Mouse (Mus musculus): ENCODE results near the gene Tbc1d14. TPM values are rescaled to one million over a fixed set of nuclear protein-coding genes. Genes with fewer than 3 reads are reported as not detected.

Gene Tbc1d14
- 74.2 and 76.6 TPM in 2 replicates for polyA plus RNA-seq (2014; fragmentation: Nextera tagmentation; extraction: Ambion mirVana)

- H3K9ac ChIP-seq = no peak within 1 kb of the TSS
- ATAC-seq (ENCODE audit: low FRiP score) (no peak), DNase-seq (ENCODE audit: low spot score) (no peak)
- 84% methylated on average over 5 of the region's 5 CpGs for WGBS
- no peaks in the 10 kb centered on the region for H3K4me1 ChIP-seq (replicated peaks; ENCODE audit: control insufficient read depth, insufficient read depth, low read length)
- H3K27ac ChIP-seq = no peak within 1 kb of the TSS
- H3K36me3 ChIP-seq (replicated peaks; ENCODE audit: control insufficient read depth, insufficient read depth) = no peaks in the 10 kb centered on the region
- no peak within 1 kb of the TSS for H3K4me2 ChIP-seq (replicated peaks)
- no peak within 1 kb of the TSS for H3K4me3 ChIP-seq (replicated peaks; ENCODE audit: low read length)
- no peaks in the 10 kb centered on the region for H3K9me3 ChIP-seq (ENCODE audit: control insufficient read depth, low read length)
- no peaks in the 10 kb centered on the region for H3K27me3 ChIP-seq (ENCODE audit: control insufficient read depth, insufficient read depth, low read length)
These were observed at the start of gene Tbc1d14 for GRCm38 (mm10) chr5:36593176-36593575. Tbc1d14 (minus strand) TSS chr5:36593276.

- Histone ChIP-seq H3K27me3 (ENCODE audit: control insufficient read depth, insufficient read depth, low read length) (no peaks in the 10 kb centered on the region), H3K9me3 (ENCODE audit: control insufficient read depth, low read length) (no peaks in the 10 kb centered on the region), H3K9ac (no peak overlapping the region), H3K36me3 (replicated peaks; ENCODE audit: control insufficient read depth, insufficient read depth) (peaks cover 32% of the 10 kb centered on the region), H3K4me3 (replicated peaks; ENCODE audit: low read length) (no peak overlapping the region), H3K4me2 (replicated peaks) (no peak overlapping the region), H3K27ac (no peak overlapping the region), H3K4me1 (replicated peaks; ENCODE audit: control insufficient read depth, insufficient read depth, low read length) (no peaks in the 10 kb centered on the region)
- 79% methylated on average over 5 of the region's 5 CpGs for WGBS
- DNase-seq (ENCODE audit: low spot score) = no peak
- ATAC-seq (ENCODE audit: low FRiP score) = no peak
These were observed 32.5 kb upstream of the Tbc1d14 start for GRCm38 (mm10) chr5:36625612-36626011.

DNA sequence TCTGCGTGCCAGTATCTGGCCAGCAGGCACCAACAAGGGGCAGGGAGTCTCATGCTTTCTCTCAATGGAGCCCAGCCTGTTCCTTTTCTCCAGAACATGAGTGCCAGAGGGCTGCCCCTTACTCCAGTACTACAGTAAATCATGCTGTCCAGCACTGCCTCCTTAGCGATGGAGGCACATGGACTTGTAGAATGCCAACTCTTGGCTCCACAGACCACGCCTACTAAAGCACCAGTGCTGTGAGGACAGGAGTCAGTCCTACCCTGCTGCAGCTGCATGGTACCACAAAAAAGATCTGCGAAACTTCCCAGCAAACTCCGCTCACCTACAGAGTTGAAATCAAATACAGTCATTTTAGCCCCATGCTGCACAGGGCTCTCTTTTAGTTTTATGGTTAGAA, 30.6 kb upstream of the Tbc1d14 start:
- Histone ChIP-seq H3K9me3 (ENCODE audit: control insufficient read depth, low read length) (no peaks in the 10 kb centered on the region), H3K27me3 (ENCODE audit: control insufficient read depth, insufficient read depth, low read length) (no peaks in the 10 kb centered on the region), H3K27ac (no peak overlapping the region), H3K4me1 (replicated peaks; ENCODE audit: control insufficient read depth, insufficient read depth, low read length) (no peaks in the 10 kb centered on the region), H3K9ac (no peak overlapping the region), H3K4me3 (replicated peaks; ENCODE audit: low read length) (no peak overlapping the region), H3K4me2 (replicated peaks) (no peak overlapping the region), H3K36me3 (replicated peaks; ENCODE audit: control insufficient read depth, insufficient read depth) (peaks cover 24% of the 10 kb centered on the region)
- DNase-seq (ENCODE audit: low spot score) (no peak), ATAC-seq (ENCODE audit: low FRiP score) (no peak)
- 94% methylated on average over 5 of the region's 5 CpGs for WGBS

- H3K9ac ChIP-seq = no peak overlapping the region
- no peaks in the 10 kb centered on the region for H3K4me1 ChIP-seq (replicated peaks; ENCODE audit: control insufficient read depth, insufficient read depth, low read length)
- no peak overlapping the region for H3K27ac ChIP-seq
These were observed 28.0 kb upstream of the Tbc1d14 start for GRCm38 (mm10) chr5:36621058-36621449.

GRCm38 (mm10) chr5:36620409-36621057, 27.5 kb upstream of the Tbc1d14 start:
- WGBS = 90% methylated on average over 8 of the region's 8 CpGs
- ATAC-seq (ENCODE audit: low FRiP score) = no peak
- H3K9ac ChIP-seq = no peak overlapping the region

More at GRCm38 (mm10) chr5:36621058-36621449, 28.0 kb upstream of the Tbc1d14 start:
- Histone ChIP-seq H3K4me2 (replicated peaks) (no peak overlapping the region), H3K27me3 (ENCODE audit: control insufficient read depth, insufficient read depth, low read length) (no peaks in the 10 kb centered on the region), H3K9me3 (ENCODE audit: control insufficient read depth, low read length) (no peaks in the 10 kb centered on the region), H3K4me3 (replicated peaks; ENCODE audit: low read length) (no peak overlapping the region), H3K36me3 (replicated peaks; ENCODE audit: control insufficient read depth, insufficient read depth) (peaks cover 32% of the 10 kb centered on the region)
- WGBS = 86% methylated on average over 5 of the region's 5 CpGs
- no peak for ATAC-seq (ENCODE audit: low FRiP score)
- DNase-seq (ENCODE audit: low spot score) = no peak

DNA sequence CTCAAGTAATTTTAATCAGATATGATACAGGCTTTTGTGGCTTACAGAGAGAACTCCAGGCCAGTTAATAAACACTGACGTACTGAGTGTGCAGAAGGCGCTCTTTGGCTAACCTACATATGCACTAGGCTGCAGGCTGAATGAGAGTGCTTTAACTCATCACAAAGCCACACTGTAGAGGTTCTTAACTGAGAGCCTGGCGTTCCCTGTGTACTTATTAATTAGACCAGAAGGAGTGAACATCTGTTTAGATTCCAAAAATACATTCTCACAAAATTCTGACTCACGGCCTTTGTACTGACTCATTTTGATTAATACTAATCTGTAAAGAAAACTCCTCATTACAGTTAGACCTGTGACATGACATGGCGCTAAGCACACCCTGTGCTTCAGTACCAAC, 25.8 kb upstream of the Tbc1d14 start:
- Histone ChIP-seq H3K36me3 (replicated peaks; ENCODE audit: control insufficient read depth, insufficient read depth) (peaks cover 48% of the 10 kb centered on the region), H3K27ac (no peak overlapping the region), H3K27me3 (ENCODE audit: control insufficient read depth, insufficient read depth, low read length) (no peaks in the 10 kb centered on the region), H3K9ac (no peak overlapping the region), H3K9me3 (ENCODE audit: control insufficient read depth, low read length) (no peaks in the 10 kb centered on the region), H3K4me1 (replicated peaks; ENCODE audit: control insufficient read depth, insufficient read depth, low read length) (no peaks in the 10 kb centered on the region), H3K4me2 (replicated peaks) (no peak overlapping the region), H3K4me3 (replicated peaks; ENCODE audit: low read length) (no peak overlapping the region)
- ATAC-seq (ENCODE audit: low FRiP score) (no peak), DNase-seq (ENCODE audit: low spot score) (no peak)
- 90% methylated on average over 5 of the region's 5 CpGs for WGBS

More at GRCm38 (mm10) chr5:36620409-36621057, 27.5 kb upstream of the Tbc1d14 start:
- Histone ChIP-seq H3K27me3 (ENCODE audit: control insufficient read depth, insufficient read depth, low read length) (no peaks in the 10 kb centered on the region), H3K27ac (no peak overlapping the region), H3K4me2 (replicated peaks) (no peak overlapping the region), H3K9me3 (ENCODE audit: control insufficient read depth, low read length) (no peaks in the 10 kb centered on the region), H3K36me3 (replicated peaks; ENCODE audit: control insufficient read depth, insufficient read depth) (peaks cover 38% of the 10 kb centered on the region), H3K4me1 (replicated peaks; ENCODE audit: control insufficient read depth, insufficient read depth, low read length) (no peaks in the 10 kb centered on the region), H3K4me3 (replicated peaks; ENCODE audit: low read length) (no peak overlapping the region)
- DNase-seq (ENCODE audit: low spot score) = no peak

DNA sequence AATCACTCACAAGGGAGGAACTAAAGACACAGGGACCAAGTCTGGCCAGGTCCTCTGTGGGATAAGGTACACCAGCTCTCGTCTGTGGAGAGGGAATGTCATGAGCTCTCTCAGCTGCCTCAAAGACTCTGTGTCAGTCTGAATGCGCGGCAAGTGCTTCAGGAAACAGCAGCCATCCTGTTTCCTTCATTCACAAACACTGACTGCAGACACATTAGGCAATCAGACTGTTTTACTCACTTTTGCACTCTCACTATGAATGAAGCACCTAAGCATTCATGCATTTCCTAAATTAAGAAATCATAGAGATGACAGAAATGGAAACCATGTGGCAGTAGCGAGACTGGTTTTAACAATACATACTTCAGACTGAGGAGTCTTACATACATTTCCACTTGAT, 25.3 kb upstream of the Tbc1d14 start:
- Histone ChIP-seq H3K4me3 (replicated peaks; ENCODE audit: low read length) (no peak overlapping the region), H3K27ac (no peak overlapping the region), H3K4me2 (replicated peaks) (no peak overlapping the region), H3K9me3 (ENCODE audit: control insufficient read depth, low read length) (no peaks in the 10 kb centered on the region), H3K27me3 (ENCODE audit: control insufficient read depth, insufficient read depth, low read length) (no peaks in the 10 kb centered on the region), H3K9ac (no peak overlapping the region), H3K4me1 (replicated peaks; ENCODE audit: control insufficient read depth, insufficient read depth, low read length) (no peaks in the 10 kb centered on the region), H3K36me3 (replicated peaks; ENCODE audit: control insufficient read depth, insufficient read depth) (peaks cover 52% of the 10 kb centered on the region)
- 84% methylated on average over 4 of the region's 4 CpGs for WGBS
- ATAC-seq (ENCODE audit: low FRiP score) (no peak), DNase-seq (ENCODE audit: low spot score) (no peak)

- Histone ChIP-seq H3K27me3 (ENCODE audit: control insufficient read depth, insufficient read depth, low read length) (no peaks in the 10 kb centered on the region), H3K4me2 (replicated peaks) (no peak overlapping the region), H3K9ac (no peak overlapping the region), H3K4me1 (replicated peaks; ENCODE audit: control insufficient read depth, insufficient read depth, low read length) (no peaks in the 10 kb centered on the region), H3K27ac (no peak overlapping the region), H3K36me3 (replicated peaks; ENCODE audit: control insufficient read depth, insufficient read depth) (peaks cover 81% of the 10 kb centered on the region), H3K9me3 (ENCODE audit: control insufficient read depth, low read length) (no peaks in the 10 kb centered on the region), H3K4me3 (replicated peaks; ENCODE audit: low read length) (no peak overlapping the region)
- no peak for DNase-seq (ENCODE audit: low spot score)
- no peak for ATAC-seq (ENCODE audit: low FRiP score)
- whole genome bisulfite sequencing = 90% methylated on average over 4 of the region's 4 CpGs
These were observed 21.0 kb upstream of the Tbc1d14 start for GRCm38 (mm10) chr5:36614124-36614523.

- no peak overlapping the region for H3K4me2 ChIP-seq (replicated peaks)
- peaks cover 81% of the 10 kb centered on the region for H3K36me3 ChIP-seq (replicated peaks; ENCODE audit: control insufficient read depth, insufficient read depth)
- no peak for DNase-seq (ENCODE audit: low spot score)
- no peaks in the 10 kb centered on the region for H3K27me3 ChIP-seq (ENCODE audit: control insufficient read depth, insufficient read depth, low read length)
- ATAC-seq (ENCODE audit: low FRiP score) = no peak
- no peak overlapping the region for H3K4me3 ChIP-seq (replicated peaks; ENCODE audit: low read length)
- no peaks in the 10 kb centered on the region for H3K4me1 ChIP-seq (replicated peaks; ENCODE audit: control insufficient read depth, insufficient read depth, low read length)
- 95% methylated on average over 2 of the region's 2 CpGs for WGBS
- H3K27ac ChIP-seq = no peak overlapping the region
- H3K9me3 ChIP-seq (ENCODE audit: control insufficient read depth, low read length) = no peaks in the 10 kb centered on the region
- no peak overlapping the region for H3K9ac ChIP-seq
These were observed 15.9 kb upstream of the Tbc1d14 start for GRCm38 (mm10) chr5:36608939-36609499.

Measured in hindbrain, embryonic 14.5 days (tissue).